ENCODE assay signal across 12 mouse cellular contexts in the genomic region with DNA sequence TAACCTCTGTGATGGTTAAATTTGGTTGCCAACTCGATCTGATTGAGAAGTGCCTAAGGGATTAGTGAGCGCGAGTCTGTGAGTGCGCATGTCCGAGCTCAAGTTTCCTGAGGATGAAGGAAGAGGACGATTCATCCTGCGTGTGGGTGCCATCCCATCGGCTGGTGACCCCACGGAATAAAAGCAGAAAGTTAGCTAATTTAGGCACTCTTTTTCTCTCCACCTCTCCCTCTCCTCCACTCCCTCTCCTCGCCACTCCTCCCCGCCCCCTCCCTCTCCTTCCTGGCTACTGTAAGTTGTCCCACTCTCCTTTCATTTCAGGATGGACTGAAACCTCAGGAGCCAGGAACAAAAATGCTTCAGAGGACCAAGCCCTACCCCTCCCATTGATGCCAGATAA.
DNase-seq lines count a peak whose midpoint lies in the region; ATAC-seq and TF ChIP-seq lines count a peak whose summit lies in the region.
"Had no signal": no experiment of that assay in that cellular context is flagged by ENCODE, and none has a peak within 500 bp of the region (broad histone marks: within the 10 kb centered on the region; RNA-seq: fewer than 3 reads in every experiment).

No protein-coding gene starts in this region.

- no peaks in the 10 kb centered on the region for H3K27me3 ChIP-seq in heart, postnatal 0 days (ENCODE audit: control insufficient read depth, insufficient read depth, low read length)
- no peaks in the 10 kb centered on the region for H3K27me3 ChIP-seq in heart, embryonic 12.5 days (replicated peaks)
- H3K27me3 ChIP-seq in liver, postnatal 0 days (ENCODE audit: insufficient read depth, low read length) = no peaks in the 10 kb centered on the region
- no peaks in the 10 kb centered on the region for H3K27me3 ChIP-seq in liver, embryonic 11.5 days (replicated peaks; ENCODE audit: control insufficient read depth, insufficient read depth, low read length)
- no peaks in the 10 kb centered on the region for H3K27me3 ChIP-seq in ES-Bruce4 (ENCODE audit: control insufficient read depth, insufficient read depth, low read length, poor library complexity, severe bottlenecking)
- H3K27me3 ChIP-seq: megakaryocyte, embryonic 14.5 days had no signal

- 8% methylated on average over 11 of the region's 11 CpGs for WGBS in heart, postnatal 0 days
- WGBS in heart, embryonic 12.5 days = no CpG with 5 or more reads among the region's 11 CpGs
- WGBS in liver, postnatal 0 days (ENCODE audit: insufficient replicate concordance) = 30% methylated on average over 11 of the region's 11 CpGs
- WGBS in liver, embryonic 11.5 days = no CpG with 5 or more reads among the region's 11 CpGs

- peak overlapping the region; percentile 41 for H3K4me3 ChIP-seq in heart, postnatal 0 days (ENCODE audit: low read depth, low read length)
- no peak overlapping the region for H3K4me3 ChIP-seq in heart, embryonic 12.5 days
- no peak overlapping the region for H3K4me3 ChIP-seq in liver, postnatal 0 days (ENCODE audit: low read depth, low read length)
- no peak overlapping the region for H3K4me3 ChIP-seq in liver, embryonic 11.5 days (ENCODE audit: low read depth, low read length)
- H3K4me3 ChIP-seq in ES-Bruce4 (ENCODE audit: low read depth, low read length) = peak overlapping the region; percentile 30
- H3K4me3 ChIP-seq: megakaryocyte, embryonic 14.5 days had no signal

- no peaks in the 10 kb centered on the region for H3K36me3 ChIP-seq in heart, postnatal 0 days (replicated peaks; ENCODE audit: control insufficient read depth, insufficient read depth, low read length)
- no peaks in the 10 kb centered on the region for H3K36me3 ChIP-seq in heart, embryonic 12.5 days
- no peaks in the 10 kb centered on the region for H3K36me3 ChIP-seq in liver, postnatal 0 days (replicated peaks; ENCODE audit: insufficient read depth, low read length)
- no peaks in the 10 kb centered on the region for H3K36me3 ChIP-seq in liver, embryonic 11.5 days (ENCODE audit: control insufficient read depth, insufficient read depth, low read length)
- no peaks in the 10 kb centered on the region for H3K36me3 ChIP-seq in ES-Bruce4 (ENCODE audit: control insufficient read depth, insufficient read depth, low read length, poor library complexity, severe bottlenecking)

- no peak for TF ChIP-seq EP300 in heart, postnatal 0 days (IDR thresholded peaks at IDR 0.05; ENCODE audit: low read depth)
- no peak for TF ChIP-seq EP300 in liver, postnatal 0 days (IDR thresholded peaks at IDR 0.05; ENCODE audit: low read depth)
- TF ChIP-seq EP300 in ES-Bruce4 (IDR thresholded peaks at IDR 0.05; ENCODE audit: insufficient read depth, low read depth, low read length) = no peak

- H3K4me1 ChIP-seq in heart, postnatal 0 days (ENCODE audit: control insufficient read depth, insufficient read depth) = no peaks in the 10 kb centered on the region; the same call in 1 of the 2 replicates
- H3K4me1 ChIP-seq in heart, embryonic 12.5 days (replicated peaks) = 0 out of 2 replicates have a peak, but pooled peaks cover 4% of the 10 kb centered on the region
- no peaks in the 10 kb centered on the region for H3K4me1 ChIP-seq in liver, postnatal 0 days (ENCODE audit: insufficient read depth)
- no peaks in the 10 kb centered on the region for H3K4me1 ChIP-seq in liver, embryonic 11.5 days (replicated peaks; ENCODE audit: control insufficient read depth, insufficient read depth, low read length)
- peaks cover 2% of the 10 kb centered on the region for H3K4me1 ChIP-seq in ES-Bruce4 (ENCODE audit: control insufficient read depth, insufficient read depth, low read length)

- no peak overlapping the region for H3K27ac ChIP-seq in heart, postnatal 0 days (ENCODE audit: low read depth)
- H3K27ac ChIP-seq in heart, embryonic 12.5 days (ENCODE audit: poor library complexity, severe bottlenecking) = no peak overlapping the region
- no peak overlapping the region for H3K27ac ChIP-seq in liver, postnatal 0 days (ENCODE audit: low read depth)
- no peak overlapping the region for H3K27ac ChIP-seq in liver, embryonic 11.5 days (ENCODE audit: low read depth, low read length)
- no peak overlapping the region for H3K27ac ChIP-seq in ES-Bruce4 (ENCODE audit: insufficient read depth, low read length)

- TF ChIP-seq POLR2A in ES-Bruce4 (IDR thresholded peaks at IDR 0.05; ENCODE audit: insufficient read depth, low read length) = no peak
- TF ChIP-seq POLR2A in brain, embryonic 14.5 days (IDR thresholded peaks at IDR 0.05; ENCODE audit: borderline replicate concordance, extremely low read depth, insufficient read depth, insufficient read length, poor library complexity, severe bottlenecking) = no peak

- H3K9me3 ChIP-seq in heart, postnatal 0 days (replicated peaks; ENCODE audit: control insufficient read depth, low read length) = no peaks in the 10 kb centered on the region
- no peaks in the 10 kb centered on the region; the same call in 1 of the 2 replicates for H3K9me3 ChIP-seq in heart, embryonic 12.5 days (replicated peaks)
- H3K9me3 ChIP-seq in liver, postnatal 0 days (ENCODE audit: low read length) = no peaks in the 10 kb centered on the region
- H3K9me3 ChIP-seq in liver, embryonic 11.5 days (ENCODE audit: control insufficient read depth, low read length) = no peaks in the 10 kb centered on the region
- peaks cover 13% of the 10 kb centered on the region for H3K9me3 ChIP-seq in ES-Bruce4 (replicated peaks; ENCODE audit: control insufficient read depth, insufficient read depth, low read length, poor library complexity, severe bottlenecking)

- no peak for ATAC-seq in heart, postnatal 0 days (ENCODE audit: insufficient read depth, low read depth)
- ATAC-seq in heart, embryonic 12.5 days (ENCODE audit: insufficient number of reproducible peaks, low FRiP score) = no peak
- ATAC-seq in liver, postnatal 0 days = no peak
- no peak for ATAC-seq in liver, embryonic 11.5 days (replicated peaks; ENCODE audit: low FRiP score)

- DNase-seq in heart, postnatal 0 days (ENCODE audit: low spot score) = no peak
- no peak for DNase-seq in liver, postnatal 0 days
- no peak for DNase-seq in liver, embryonic 11.5 days (ENCODE audit: low spot score)
- peak; percentile 40 for DNase-seq in brain, embryonic 14.5 days (ENCODE audit: low read depth)
- no peak for DNase-seq in thymus, postnatal 36 days
- DNase-seq: cerebellum, adult 11-12 months; layer of hippocampus, postnatal 36 days; lung, adult 2 months; thymus, adult 18-20 months had no signal

- TF ChIP-seq CTCF in heart, postnatal 0 days (IDR thresholded peaks at IDR 0.05; ENCODE audit: low read depth) = no peak
- TF ChIP-seq CTCF in liver, postnatal 0 days (IDR thresholded peaks at IDR 0.05; ENCODE audit: low read depth) = no peak
- TF ChIP-seq CTCF in ES-Bruce4 (IDR thresholded peaks at IDR 0.05; ENCODE audit: low read depth, low read length) = no peak
- no peak for TF ChIP-seq CTCF in brain, embryonic 14.5 days (IDR thresholded peaks at IDR 0.05; ENCODE audit: borderline replicate concordance, extremely low read depth, insufficient read depth, insufficient read length)

- peak overlapping the region; percentile 65 for H3K4me2 ChIP-seq in heart, postnatal 0 days (ENCODE audit: low read depth, low read length)
- no peak overlapping the region for H3K4me2 ChIP-seq in heart, embryonic 12.5 days
- peak overlapping the region; percentile 42 for H3K4me2 ChIP-seq in liver, postnatal 0 days (ENCODE audit: low read depth, low read length)
- H3K4me2 ChIP-seq in liver, embryonic 11.5 days = no peak overlapping the region

- H3K9ac ChIP-seq in heart, postnatal 0 days (replicated peaks; ENCODE audit: low read depth, low read length) = no peak overlapping the region
- H3K9ac ChIP-seq in heart, embryonic 12.5 days = no peak overlapping the region
- no peak overlapping the region for H3K9ac ChIP-seq in liver, postnatal 0 days (replicated peaks)
- no peak overlapping the region for H3K9ac ChIP-seq in liver, embryonic 11.5 days (ENCODE audit: low read depth, low read length)
- H3K9ac ChIP-seq in ES-Bruce4 (ENCODE audit: low read depth, poor library complexity, severe bottlenecking) = peak overlapping the region; percentile 15; the same call in 1 of the 2 replicates

Comparison
In these comparisons a context has a peak if more than half of its experiments do, and no peak if none do; other contexts are left out.
1. H3K4me2 ChIP-seq: peak in heart, postnatal 0 days (single experiment) and liver, postnatal 0 days (single experiment); none in heart, embryonic 12.5 days (single experiment) and liver, embryonic 11.5 days (single experiment).
2. H3K4me3 ChIP-seq: peak in heart, postnatal 0 days (single experiment) and ES-Bruce4 (single experiment); none in heart, embryonic 12.5 days (single experiment), liver, postnatal 0 days (single experiment) and liver, embryonic 11.5 days (single experiment).